Comparison of ENCODE assay signal across 22 mouse cellular contexts in the genomic region with DNA sequence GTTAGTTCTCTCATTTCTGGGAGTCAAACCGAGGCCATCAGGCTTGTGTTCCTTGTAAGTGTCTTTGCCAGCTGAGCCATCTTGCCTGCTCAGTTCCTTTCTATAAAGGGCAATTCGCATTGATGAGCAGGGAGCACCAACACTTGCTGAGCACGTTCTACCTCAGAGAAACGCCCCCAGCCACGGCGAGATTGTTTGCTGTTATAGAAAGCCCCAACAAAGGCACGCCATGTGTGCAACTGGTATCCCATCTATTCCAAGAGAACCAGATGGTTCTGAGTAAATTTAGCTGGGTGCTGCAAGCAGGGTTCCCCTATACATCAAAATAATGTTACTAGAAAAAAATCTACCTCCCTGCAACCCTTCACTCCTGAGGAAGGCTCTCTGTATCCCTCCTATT.
DNase-seq lines count a peak whose midpoint lies in the region; TF ChIP-seq lines count a peak whose summit lies in the region.
"Had no signal": no experiment of that assay in that cellular context is flagged by ENCODE, and none has a peak within 500 bp of the region (broad histone marks: within the 10 kb centered on the region; RNA-seq: fewer than 3 reads in every experiment).

No protein-coding gene starts in this region.

- intact Hi-C loops in left cerebral cortex, postnatal 36 days (cut with DNase I) = no loop called here

- TF ChIP-seq CTCF in layer of hippocampus, adult 2 months (conservative IDR thresholded peaks at IDR 0.05) = no peak

- no peak overlapping the region for H3K4me3 ChIP-seq in layer of hippocampus, adult 2 months
- H3K4me3 ChIP-seq: heart, embryonic 10.5 days; limb, embryonic 15.5 days; lung, embryonic 15.5 days; megakaryocyte, embryonic 14.5 days; midbrain, embryonic 13.5 days had no signal

- DNase-seq in layer of hippocampus, adult 18-20 months (ENCODE audit: low spot score in 2 of 2) = peak; percentile 10 to 63
- no peak for DNase-seq in layer of hippocampus, adult 2 months (ENCODE audit: low spot score in 2 of 2)
- peak; percentile 10 to 63 for DNase-seq in frontal cortex, postnatal 36 days (ENCODE audit: low spot score in 2 of 2)
- peak; percentile 27 to 45 for DNase-seq in left cerebral cortex, postnatal 36 days (ENCODE audit: low spot score in 2 of 2)
- peak; percentile 38 to 56 for DNase-seq in right cerebral cortex, postnatal 36 days (ENCODE audit: low spot score in 2 of 2)
- no peak for DNase-seq in heart, adult 9 months (ENCODE audit: low spot score in 2 of 2)
- no peak for DNase-seq in urinary bladder, postnatal 36 days (ENCODE audit: low spot score in 2 of 2)
- DNase-seq: adrenal gland, adult 2 months; cerebellum, adult 18-20 months; cerebellum, postnatal 25 days; gastrocnemius, postnatal 14 days; heart, postnatal 4 days; kidney, adult 18-20 months; lung, postnatal 36 days had no signal

- H3K27ac ChIP-seq in layer of hippocampus, adult 2 months = no peak overlapping the region
- H3K27ac ChIP-seq: heart, embryonic 10.5 days; hindbrain, embryonic 14.5 days; kidney, postnatal 0 days; limb, embryonic 15.5 days; liver, embryonic 14.5 days; lung, embryonic 15.5 days; midbrain, embryonic 13.5 days had no signal

Comparison
In these comparisons a context has a peak if more than half of its experiments do, and no peak if none do; other contexts are left out.
1. DNase-seq: peak in layer of hippocampus, adult 18-20 months (2 of 2), frontal cortex, postnatal 36 days (2 of 2), left cerebral cortex, postnatal 36 days (2 of 2) and right cerebral cortex, postnatal 36 days (2 of 2); none in layer of hippocampus, adult 2 months (0 of 2), heart, adult 9 months (0 of 2) and urinary bladder, postnatal 36 days (0 of 2).